Mouse (Mus musculus) layer of hippocampus, postnatal 36 days (tissue): ENCODE measurements around the gene Gm28043. TPM values are rescaled to one million over a fixed set of nuclear protein-coding genes. Genes with fewer than 3 reads are reported as not detected.

Source experiments
- microRNA-seq, 2 experiments: library from miRNA; unstranded; fragments of <30 nt; microRNA quantifications; one replicate each; pipeline ENCODE4 v1.2.0; 2021
- total RNA-seq, 2 experiments: library from RNA; stranded (reverse); gene quantifications; 2 replicates each; pipeline ENCODE4 v1.2.3; 2021

The Gm28043 gene
- total RNA-seq, 2 experiments from 2014 or later: 3.4 to 5.0 TPM

Small RNAs within 50 kb of the gene (microRNA-seq; reads per million reads assigned to microRNA genes)
- 0 reads per million in 2 experiments for gene Mir7667

Other genes starting within 250 kb of the Gm28043 start
- gene Pim1, start 124.1 kb upstream of the Gm28043 start, total RNA-seq: 1 to 10 TPM; 3.7 to 5.9 TPM
- gene Gm17657, start 65.2 kb upstream of the Gm28043 start, total RNA-seq: not detected
- gene Tbc1d22b, start 65.1 kb upstream of the Gm28043 start, total RNA-seq: 10 to 100 TPM; 42.7 to 45.8 TPM
- gene Tmem217, start 62.5 kb upstream of the Gm28043 start, total RNA-seq: not detected
- gene Rnf8, start 86 bp upstream of the Gm28043 start, total RNA-seq: 10 to 100 TPM; 47.4 to 47.9 TPM
- gene Cmtr1, start 45.7 kb downstream of the Gm28043 start, total RNA-seq: 100 to 1,000 TPM; 110 to 112 TPM
- gene Ccdc167, start 102.2 kb downstream of the Gm28043 start, total RNA-seq: 10 to 100 TPM; 21.7 to 25.5 TPM